Mouse (Mus musculus) erythroid progenitor cell, adult 5-6 weeks (primary cell): ENCODE measurements around the gene Cda. TPM values are rescaled to one million over a fixed set of nuclear protein-coding genes. Genes with fewer than 3 reads are reported as not detected.

Experiments
- ATAC-seq: replicated peaks from 2 replicates; pipeline ENCODE4 v1.8.0; 2016; ENCODE audit warnings: moderate number of reproducible peaks, mild to moderate bottlenecking, moderate TSS enrichment, inconsistent platforms; ENCODE audit not compliant: poor library complexity, low FRiP score, severe bottlenecking
- total RNA-seq, 2 experiments: library from RNA; stranded (forward) in 1 of 2; stranded (reverse) in 1 of 2; fragments of 150-400 nt in 1 of 2; fragments of 186-747, 209-891 nt in 1 of 2; gene quantifications; 2 replicates each; pipeline versions ENCODE4 v1.2.3 to v1.2.4; 2015 to 2017; ENCODE audit warnings: low replicate concordance in 2 of 2

Cda gene
- total RNA-seq, 2 experiments from 2014 or later, result not detected

DNA sequence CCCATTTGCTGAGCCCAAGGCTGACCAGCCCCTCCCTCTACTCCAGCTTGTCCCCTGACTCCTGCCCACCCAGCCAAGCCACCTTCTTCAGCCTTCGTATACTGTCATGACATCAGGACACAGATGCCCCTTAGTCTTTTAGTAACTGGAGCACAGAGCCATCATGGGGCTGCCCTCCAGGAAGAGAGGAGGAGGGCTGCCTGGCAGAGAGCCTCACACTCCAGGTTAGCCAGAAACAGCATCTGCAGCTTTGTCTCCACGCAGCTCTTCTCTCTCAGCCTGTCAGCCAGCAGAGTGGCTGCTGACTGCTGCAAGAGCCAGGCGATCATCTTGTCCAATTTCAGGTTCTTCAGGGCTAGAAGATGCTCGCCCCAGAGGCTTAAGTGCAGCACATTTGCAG is 54.0 kb downstream of the Cda start:
- no peak for ATAC-seq

DNA sequence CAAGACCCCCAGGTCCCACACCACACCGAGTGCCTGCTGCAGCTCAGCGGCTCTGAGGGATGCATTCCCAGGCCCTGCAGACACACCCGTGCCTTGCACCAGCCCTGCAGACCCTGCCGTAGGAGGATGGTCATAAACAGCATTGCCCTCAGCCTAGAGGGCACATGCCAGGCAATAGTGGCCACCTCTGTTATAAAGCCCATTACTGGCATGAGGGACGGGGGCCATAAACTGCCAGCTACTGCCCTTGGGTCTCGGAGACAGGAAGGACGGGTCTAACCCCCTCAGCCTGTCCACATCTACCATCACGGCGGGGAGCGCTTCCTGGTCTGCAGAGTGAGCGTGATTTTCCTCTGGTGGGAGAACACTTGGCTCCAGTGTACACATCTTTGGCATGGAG is 54.8 kb downstream of the Cda start:
- no peak for ATAC-seq

DNA sequence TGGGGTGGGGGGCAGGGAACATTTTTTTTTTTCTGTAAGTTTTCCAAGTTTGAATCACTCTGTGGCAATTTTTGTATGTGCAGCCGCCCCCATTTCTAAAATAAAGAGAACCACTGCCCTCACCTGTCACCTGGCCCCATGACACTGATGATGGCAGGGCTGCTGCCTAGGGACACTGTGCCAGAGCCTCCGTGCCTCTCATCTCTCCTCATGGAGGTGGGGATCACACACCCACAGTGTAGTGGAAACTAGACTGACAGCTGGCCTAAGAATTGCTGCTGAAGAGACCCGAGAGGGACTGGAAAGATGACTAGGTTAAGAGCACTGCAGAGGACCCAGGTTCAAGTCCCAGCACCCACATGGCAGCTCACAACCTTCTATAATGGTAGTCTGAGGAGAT is 55.7 kb downstream of the Cda start:
- ATAC-seq, result no peak

DNA sequence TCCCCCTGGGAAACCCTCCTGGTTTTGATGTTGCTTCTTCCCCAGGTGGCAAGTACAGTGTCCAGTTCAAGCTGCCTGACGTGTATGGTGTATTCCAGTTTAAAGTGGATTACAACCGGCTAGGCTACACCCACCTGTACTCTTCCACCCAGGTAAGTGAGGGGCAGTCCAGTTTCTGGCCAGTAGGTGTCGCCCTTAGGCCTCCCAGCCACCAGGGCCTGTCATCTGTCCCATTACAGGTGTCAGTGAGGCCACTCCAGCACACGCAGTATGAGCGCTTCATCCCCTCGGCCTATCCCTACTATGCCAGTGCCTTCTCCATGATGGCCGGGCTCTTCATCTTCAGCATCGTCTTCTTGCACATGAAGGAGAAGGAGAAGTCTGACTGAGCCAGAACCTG is 56.2 kb downstream of the Cda start:
- peak; percentile 70 for ATAC-seq

DNA sequence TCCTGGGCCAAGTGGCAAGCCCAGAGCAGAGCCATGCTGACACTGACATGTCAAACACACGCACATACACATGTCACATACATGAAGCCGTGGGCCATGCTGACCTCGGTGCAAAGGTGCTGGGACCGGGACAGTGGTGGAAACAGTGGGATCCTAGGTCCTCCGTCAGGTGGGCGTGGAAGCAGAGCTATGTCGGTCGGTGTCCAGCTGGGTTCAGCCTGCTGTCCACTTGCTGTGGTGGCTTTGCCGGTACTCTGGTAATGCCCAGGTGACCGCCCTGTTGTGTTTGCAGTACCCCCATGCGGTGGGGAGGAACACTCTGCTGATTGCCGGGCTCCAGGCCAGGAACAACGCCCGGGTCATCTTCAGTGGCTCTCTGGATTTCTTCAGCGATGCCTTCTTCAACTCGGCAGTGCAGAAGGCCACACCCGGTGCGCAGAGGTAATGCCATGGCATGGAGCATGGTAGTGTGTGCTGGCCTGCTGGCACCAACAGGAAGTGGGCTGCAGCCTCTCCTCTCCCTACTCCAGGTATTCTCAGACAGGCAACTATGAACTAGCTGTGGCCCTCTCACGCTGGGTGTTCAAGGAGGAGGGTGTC is 57.4 kb downstream of the Cda start:
- ATAC-seq, result no peak

DNA sequence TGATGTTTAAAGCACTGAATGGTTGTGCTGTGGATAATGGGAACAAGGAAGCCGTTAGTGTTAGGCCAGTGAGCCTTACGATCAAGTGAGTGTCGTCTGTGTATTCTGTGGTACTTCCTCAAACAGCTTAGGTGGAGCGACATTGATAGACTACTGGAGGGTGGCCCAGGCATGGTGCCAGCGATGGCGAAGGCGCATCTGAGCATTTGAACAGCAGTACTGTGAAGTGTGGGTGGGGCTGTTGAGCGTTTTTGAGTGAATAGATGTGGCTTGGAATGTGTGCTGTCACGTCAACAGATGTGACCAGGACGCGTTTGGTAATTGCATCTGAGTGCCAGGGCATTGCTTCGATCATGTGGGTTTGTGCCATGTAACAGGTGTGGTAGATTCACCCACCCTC is 60.1 kb downstream of the Cda start:
- ATAC-seq, result no peak

DNA sequence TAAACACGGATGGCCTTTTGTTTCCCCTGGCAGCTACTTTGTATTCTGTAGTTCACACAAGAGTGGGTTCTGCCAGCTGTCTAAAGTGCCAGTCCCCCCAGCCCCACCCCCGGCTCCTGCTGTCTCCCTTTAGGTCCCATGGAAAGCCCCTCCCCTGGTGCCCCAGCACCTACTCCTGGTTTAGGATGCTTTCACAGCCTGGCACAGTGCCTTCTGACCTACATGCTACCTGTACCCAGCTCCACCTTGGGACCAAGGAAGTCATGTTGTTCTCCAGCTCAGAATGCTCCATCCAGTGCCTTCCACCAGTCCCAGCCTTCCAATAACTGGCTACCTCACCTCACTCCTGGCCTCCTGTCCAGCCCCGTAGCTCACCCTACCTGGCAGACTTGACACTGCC is 60.8 kb downstream of the Cda start:
- no peak for ATAC-seq

DNA sequence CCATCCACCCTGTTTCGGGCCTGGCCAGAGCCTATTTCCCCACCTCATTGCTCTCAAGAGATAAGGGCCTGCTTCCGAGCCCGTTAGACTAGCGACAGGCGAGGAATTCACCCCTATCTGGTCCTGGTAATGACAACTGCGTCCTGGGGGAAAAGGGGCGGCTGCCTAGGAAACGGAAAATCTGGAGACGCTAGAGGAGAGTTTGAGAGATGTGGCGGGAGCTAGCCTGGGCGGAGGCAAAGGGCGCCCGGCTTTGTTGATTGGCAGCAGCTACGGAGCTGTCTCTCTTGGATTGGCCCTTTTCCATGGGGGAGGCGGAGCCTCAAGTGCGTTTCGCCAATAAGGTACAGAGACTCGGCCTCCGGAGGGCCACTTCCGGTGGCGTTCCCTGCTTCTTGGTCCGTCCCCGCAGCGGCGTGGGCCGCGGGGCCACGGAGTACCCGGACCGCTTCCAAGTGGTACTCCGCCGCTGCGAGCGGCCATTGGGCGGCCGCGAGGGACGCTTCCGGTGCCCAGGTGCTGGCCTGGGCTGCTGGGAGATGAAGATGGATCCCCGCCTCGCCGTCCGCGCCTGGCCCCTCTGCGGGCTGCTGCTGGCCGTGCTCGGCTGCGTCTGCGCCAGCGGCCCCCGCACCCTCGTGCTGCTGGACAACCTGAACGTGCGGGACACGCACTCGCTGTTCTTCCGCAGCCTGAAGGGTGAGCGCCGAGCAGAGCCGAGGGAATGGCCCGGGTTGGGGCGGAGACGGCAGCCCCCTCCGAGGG is 63.3 kb downstream of the Cda start, which contains the start of gene Ddost:
TSS of gene Ddost (plus strand) at position 391 of the 765 bp plus-strand sequence.
- peak; percentile 96 for ATAC-seq

DNA sequence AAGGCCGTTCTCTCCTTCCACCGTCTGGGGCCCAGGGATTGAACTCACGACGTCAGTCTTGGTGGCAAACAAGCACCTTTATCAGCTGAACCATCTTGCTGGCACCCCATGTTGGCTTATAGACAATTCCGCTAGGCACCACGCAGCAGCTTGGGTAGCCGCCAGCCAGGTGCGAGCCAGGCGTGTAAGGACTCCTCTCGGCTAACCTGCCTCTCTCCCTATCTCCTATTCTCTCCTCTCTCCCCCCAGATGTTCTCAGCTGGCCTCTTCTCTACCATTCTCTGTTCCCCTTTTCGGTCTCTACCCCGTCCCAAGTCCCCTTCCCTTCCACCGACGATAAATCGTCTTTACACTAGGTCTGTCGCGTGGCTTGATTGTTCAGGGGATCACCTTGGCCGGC is 64.0 kb downstream of the Cda start:
- peak; percentile 8; the same call in 1 of the 2 replicates for ATAC-seq

DNA sequence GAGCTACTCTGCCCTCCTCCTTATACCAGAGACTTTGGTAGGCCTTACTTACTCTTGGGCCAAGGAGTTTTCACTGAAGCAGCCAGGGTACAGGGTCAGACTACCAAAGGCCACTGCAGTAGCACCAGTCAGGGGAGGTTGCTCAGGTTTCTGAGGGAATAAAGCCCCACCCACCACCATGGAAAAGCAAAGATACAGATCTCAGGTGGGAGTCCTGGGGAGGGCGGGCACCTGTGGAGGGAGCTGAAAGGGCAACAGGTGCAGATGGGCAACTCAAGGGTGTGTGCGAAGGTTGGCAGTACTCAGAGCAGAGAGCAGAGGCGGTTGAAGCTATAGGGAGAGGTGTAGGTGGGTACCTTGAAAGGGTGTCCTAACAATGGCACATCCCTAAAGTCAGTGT is 64.8 kb downstream of the Cda start:
- no peak for ATAC-seq

DNA sequence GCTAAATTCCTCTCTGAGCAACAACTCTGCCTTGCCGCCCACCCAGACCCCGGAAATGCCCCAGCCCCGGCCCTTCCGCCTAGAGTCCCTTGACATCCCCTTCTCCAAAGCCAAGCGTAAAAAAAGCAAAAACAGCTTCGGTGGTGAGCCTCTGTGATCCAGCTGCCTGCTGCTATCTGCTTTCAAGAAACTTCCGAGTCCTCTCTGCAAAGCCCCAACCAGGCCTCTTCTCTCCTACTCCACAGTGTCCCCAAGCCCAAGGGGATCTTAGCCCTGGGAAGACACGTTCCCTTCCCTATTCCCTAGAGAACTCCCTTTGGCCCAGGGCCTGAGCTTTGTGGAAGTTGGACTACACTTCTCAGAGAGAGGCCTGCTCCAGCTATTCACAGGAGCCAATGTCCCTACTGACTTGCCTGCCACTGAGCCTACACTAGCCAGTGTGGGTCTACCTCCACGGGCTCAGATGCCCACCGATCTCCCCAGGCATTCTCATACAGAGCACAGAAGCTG is 66.5 kb downstream of the Cda start:
- ATAC-seq, result no peak

DNA sequence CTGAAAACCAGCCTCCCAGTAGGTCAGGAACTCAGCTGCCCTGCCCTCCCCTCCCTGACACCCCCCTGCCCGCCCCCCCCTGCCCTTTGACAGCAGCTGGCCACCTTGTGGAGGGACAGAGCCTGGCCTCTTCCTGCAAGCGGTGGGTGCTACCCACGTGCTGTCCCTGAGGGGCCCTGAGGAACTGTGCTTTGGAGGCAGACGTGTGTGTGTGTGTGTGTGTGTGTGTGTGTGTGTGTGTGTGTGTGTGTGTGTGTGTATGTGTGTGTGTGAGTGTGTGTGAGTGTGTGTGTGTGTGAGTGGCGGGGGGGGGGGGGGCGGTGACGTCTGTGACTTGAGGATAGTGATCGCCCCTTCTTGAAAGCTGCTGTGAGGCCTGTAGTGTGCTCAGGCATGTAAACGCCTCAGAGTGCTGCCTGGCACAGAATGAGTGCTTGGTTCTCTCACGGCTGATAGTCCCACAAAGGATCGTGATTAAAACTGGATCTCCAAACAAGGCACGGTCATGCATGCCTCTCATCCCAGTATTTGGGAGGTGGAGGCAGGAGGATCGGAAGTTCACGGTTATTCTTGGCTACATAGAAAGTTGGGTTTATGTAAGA is 73.7 kb downstream of the Cda start:
- ATAC-seq, result no peak

DNA sequence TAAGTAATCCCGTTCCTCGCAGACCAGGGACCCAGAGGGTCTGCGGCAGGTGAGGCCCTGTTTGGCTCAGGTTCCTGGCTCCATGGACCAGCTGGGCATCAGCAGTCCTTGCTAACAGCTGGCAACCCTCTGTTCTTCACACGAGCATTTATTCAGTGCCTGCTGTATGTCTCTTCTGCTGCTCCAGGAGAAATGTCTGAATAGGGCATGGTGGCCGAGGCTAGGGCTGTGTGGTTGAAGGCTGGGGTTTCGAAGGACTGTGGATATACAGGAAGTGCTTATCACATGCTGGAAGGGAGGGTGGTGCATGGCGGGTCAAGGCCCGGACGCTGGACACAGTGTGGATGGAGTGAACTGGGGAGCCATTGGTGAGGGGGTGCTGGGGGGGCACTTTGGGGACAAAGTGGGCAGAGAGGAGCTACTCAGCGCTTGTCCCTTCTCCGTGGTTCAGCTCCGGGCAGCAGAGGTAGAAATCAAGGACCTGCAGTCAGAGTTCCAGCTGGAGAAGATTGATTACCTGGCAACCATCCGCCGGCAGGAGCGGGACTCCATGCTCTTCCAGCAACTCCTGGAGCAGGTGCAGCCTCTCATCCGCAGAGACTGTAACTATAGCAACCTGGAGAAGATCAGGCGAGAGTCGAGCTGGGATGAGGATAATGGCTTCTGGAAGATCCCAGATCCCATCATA is 74.4 kb downstream of the Cda start:
- no peak for ATAC-seq

DNA sequence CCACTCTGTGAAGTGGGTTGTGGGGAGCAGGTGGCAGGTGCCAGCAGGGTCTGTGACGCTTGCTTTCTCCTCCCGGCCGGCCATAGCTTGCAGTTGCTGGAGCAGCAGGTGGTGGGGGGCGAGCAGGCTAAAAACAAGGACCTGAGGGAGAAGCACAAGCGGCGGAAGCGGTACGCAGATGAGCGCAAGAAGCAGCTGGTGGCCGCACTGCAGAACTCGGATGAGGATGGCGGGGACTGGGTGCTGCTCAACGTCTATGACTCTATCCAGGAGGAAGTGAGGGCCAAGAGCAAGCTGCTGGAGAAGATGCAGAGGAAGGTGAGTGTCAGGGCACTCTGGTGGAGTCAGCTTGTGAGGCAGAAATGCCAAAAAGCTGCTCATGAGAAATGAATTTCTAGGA is 75.8 kb downstream of the Cda start:
- ATAC-seq, result no peak

DNA sequence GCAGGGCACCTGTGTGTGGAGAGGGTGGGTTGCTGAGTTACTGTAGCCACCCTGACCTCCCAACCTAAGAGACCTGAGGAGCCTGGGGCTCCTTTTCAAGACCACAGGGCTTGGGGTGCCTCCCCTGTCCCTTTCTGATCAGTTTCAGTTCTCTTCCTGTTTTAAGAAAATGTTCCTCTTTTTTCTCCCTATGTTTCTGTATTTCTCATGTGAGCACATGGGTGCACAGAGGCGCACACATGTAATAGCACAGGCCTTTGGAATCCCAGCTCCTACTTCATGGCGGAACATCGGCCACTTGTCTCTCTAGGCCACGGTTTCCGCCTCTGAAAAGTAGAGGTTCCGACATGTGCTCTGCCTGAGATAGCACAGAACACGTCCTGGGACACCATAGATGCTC is 79.1 kb downstream of the Cda start:
- ATAC-seq, result no peak

Other genes with a start within 250 kb of the Cda start
- gene Hp1bp3, start 151.7 kb downstream of the Cda start, total RNA-seq (2015; ENCODE audit: low replicate concordance), result 196 and 200 TPM in 2 replicates
- gene Hp1bp3, start 151.7 kb downstream of the Cda start, total RNA-seq (2017; ENCODE audit: low replicate concordance), result 276 and 356 TPM in 2 replicates
- gene Sh2d5, start 117.6 kb downstream of the Cda start, total RNA-seq (2015; ENCODE audit: low replicate concordance), result 1.8 and 3.8 TPM in 2 replicates
- 3.5 and 3.8 TPM in 2 replicates for gene Sh2d5, start 117.6 kb downstream of the Cda start, total RNA-seq (2017; ENCODE audit: low replicate concordance)
- 0.72 and 2.5 TPM in 2 replicates for gene Kif17, start 117.6 kb downstream of the Cda start, total RNA-seq (2015; ENCODE audit: low replicate concordance)
- 1.3 TPM in 1 of 2 replicates, not detected in the other for gene Kif17, start 117.6 kb downstream of the Cda start, total RNA-seq (2017; ENCODE audit: low replicate concordance)
- 65.6 and 81.3 TPM in 2 replicates for gene Ddost, start 63.3 kb downstream of the Cda start, total RNA-seq (2015; ENCODE audit: low replicate concordance)
- gene Ddost, start 63.3 kb downstream of the Cda start, total RNA-seq (2017; ENCODE audit: low replicate concordance), result 34.7 and 39.8 TPM in 2 replicates
- gene Pink1, start 41.7 kb downstream of the Cda start, total RNA-seq (2015; ENCODE audit: low replicate concordance), result 20.2 and 26.8 TPM in 2 replicates
- gene Pink1, start 41.7 kb downstream of the Cda start, total RNA-seq (2017; ENCODE audit: low replicate concordance), result 20.8 and 36.6 TPM in 2 replicates
- gene Fam43b, start 28.5 kb upstream of the Cda start, total RNA-seq (2015; ENCODE audit: low replicate concordance), result not detected in 2 replicates
- gene Fam43b, start 28.5 kb upstream of the Cda start, total RNA-seq (2017; ENCODE audit: low replicate concordance), result not detected in 2 replicates
- gene Mul1, start 66.7 kb upstream of the Cda start, total RNA-seq (2015; ENCODE audit: low replicate concordance), result 2.9 and 3.2 TPM in 2 replicates
- gene Mul1, start 66.7 kb upstream of the Cda start, total RNA-seq (2017; ENCODE audit: low replicate concordance), result 3.7 and 5.0 TPM in 2 replicates
- gene Camk2n1, start 86.3 kb upstream of the Cda start, total RNA-seq (2015; ENCODE audit: low replicate concordance), result 0.42 TPM in 1 of 2 replicates, not detected in the other
- gene Camk2n1, start 86.3 kb upstream of the Cda start, total RNA-seq (2017; ENCODE audit: low replicate concordance), result 0.30 TPM in 1 of 2 replicates, not detected in the other